Mouse (Mus musculus): ENCODE data around the gene Strn3.

DNA sequence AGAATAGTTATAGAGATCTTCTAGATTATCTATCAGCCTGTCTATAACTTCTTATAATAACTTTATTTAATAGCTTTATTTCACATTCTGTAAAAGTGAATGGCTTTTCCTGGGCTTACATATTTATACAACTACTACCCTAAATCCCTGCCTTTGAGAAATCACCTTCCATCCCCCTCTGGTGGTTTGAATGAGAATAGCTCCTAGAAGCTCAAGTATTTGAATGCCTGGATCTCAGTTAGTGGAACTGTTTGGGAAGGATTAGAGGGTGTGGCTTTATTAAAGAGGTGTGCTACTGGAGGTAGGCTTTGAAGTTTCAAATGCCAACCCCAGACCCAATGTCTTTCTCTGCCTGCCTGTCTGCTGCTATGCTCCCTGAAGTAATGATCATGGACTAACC is 10.0 kb upstream of the Strn3 start:
- no peak for TF ChIP-seq POLR2A (IDR thresholded peaks at IDR 0.05; ENCODE audit: borderline replicate concordance, insufficient read depth, low read length)
- no peak for TF ChIP-seq CTCF (IDR thresholded peaks at IDR 0.05; ENCODE audit: borderline replicate concordance, insufficient read depth, low read depth, low read length)

Data from cerebellum, adult 2 months (tissue).